Mouse (Mus musculus) C2C12 (cell line): ENCODE measurements at regions not wholly inside any gene's neighbourhood (a gene's known extent, or its start where the extent isn't known, plus 50 kb on each side); places are given as distances from the start of the nearest gene placed in this dataset.

Source experiments
- CEBPB ChIP-seq: IDR thresholded peaks from one replicate; pipeline ENCODE4 v1.6.1; 2011; ENCODE audit warnings: low read depth, mild to moderate bottlenecking, control low read depth, moderate library complexity
- CTCF ChIP-seq: IDR thresholded peaks from one replicate; pipeline ENCODE4 v1.5.1; 2011; ENCODE audit not compliant: control insufficient read depth, insufficient read depth, insufficient read length
- FOSL1 ChIP-seq: IDR thresholded peaks from one replicate; pipeline ENCODE4 v1.8.0; 2011; ENCODE audit warnings: mild to moderate bottlenecking, low read length; ENCODE audit not compliant: poor library complexity, insufficient read depth, severe bottlenecking
- MAX ChIP-seq: IDR thresholded peaks from one replicate; pipeline ENCODE4 v1.6.1; 2011; ENCODE audit warnings: mild to moderate bottlenecking, control low read depth
- MYOD1 ChIP-seq: IDR thresholded peaks from one replicate; pipeline ENCODE4 v1.6.1; 2011; ENCODE audit warnings: low read depth; ENCODE audit not compliant: control insufficient read depth, insufficient read length
- USF1 ChIP-seq: IDR thresholded peaks from one replicate; pipeline ENCODE4 v1.6.1; 2011; ENCODE audit warnings: low read depth, mild to moderate bottlenecking, control low read depth, moderate library complexity

GRCm38 (mm10) chr2:39325715-39326493 lies 99.7 kb upstream of the Ppp6c start:
- TF ChIP-seq MYOD1 (no peak), CTCF (no peak), MAX (no peak), USF1 (no peak), CEBPB (no peak), FOSL1 (no peak)
